Mouse (Mus musculus): ENCODE results near the gene Epn2. TPM values are rescaled to one million over a fixed set of nuclear protein-coding genes. Genes with fewer than 3 reads are reported as not detected.

Epn2 gene
- polyA plus RNA-seq, 1 experiment = 84.5 TPM

DNA sequence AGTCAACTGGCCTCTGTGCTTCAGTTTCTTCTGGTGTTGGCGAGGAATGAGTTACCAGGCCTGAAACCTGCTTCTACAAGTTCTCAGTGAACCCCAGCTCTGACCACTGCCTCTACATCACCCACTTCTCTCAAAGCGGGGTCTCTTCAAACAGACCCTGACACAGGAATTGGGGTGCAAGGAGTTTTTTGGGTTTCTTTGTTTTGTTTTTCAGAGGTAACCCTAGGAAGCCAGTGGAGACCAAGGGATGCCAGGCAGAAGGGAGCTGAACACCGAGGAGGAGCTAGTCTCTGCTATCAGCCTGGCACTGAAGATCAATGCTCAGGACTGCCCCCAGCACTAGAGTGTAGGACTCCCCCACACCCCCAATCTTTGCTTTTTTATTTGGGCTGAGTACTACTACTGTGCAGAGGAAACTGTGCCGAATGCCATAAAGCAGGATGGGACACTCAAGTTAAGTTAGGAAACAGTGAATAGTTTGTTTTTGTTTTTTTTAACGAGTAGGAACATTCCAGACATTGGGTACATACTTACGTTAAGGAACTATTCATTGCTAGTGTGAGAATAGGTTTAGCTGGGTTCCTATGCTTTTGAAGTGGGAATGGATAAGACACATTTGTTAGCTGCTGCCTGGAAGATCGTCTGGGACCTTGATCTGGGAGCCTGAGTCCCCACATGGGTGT, 37.9 kb upstream of the Epn2 start:
- TF ChIP-seq CTCF (IDR thresholded peaks at IDR 0.05; ENCODE audit: insufficient read depth, low read length) (no peak), POLR2A (IDR thresholded peaks at IDR 0.05; ENCODE audit: borderline replicate concordance, extremely low read depth, low read depth, low read length) (peak; percentile 16; the same call in 1 of the 2 replicates)
- Histone ChIP-seq H3K4me3 (replicated peaks; ENCODE audit: extremely low read depth, low read depth, low read length) (peak overlapping the region; percentile 26), H3K4me1 (ENCODE audit: control insufficient read depth, insufficient read depth, low read length) (peaks cover 18% of the 10 kb centered on the region)
- DNase-seq = no peak
- 56% methylated on average over 7 of the region's 7 CpGs for WGBS

DNA sequence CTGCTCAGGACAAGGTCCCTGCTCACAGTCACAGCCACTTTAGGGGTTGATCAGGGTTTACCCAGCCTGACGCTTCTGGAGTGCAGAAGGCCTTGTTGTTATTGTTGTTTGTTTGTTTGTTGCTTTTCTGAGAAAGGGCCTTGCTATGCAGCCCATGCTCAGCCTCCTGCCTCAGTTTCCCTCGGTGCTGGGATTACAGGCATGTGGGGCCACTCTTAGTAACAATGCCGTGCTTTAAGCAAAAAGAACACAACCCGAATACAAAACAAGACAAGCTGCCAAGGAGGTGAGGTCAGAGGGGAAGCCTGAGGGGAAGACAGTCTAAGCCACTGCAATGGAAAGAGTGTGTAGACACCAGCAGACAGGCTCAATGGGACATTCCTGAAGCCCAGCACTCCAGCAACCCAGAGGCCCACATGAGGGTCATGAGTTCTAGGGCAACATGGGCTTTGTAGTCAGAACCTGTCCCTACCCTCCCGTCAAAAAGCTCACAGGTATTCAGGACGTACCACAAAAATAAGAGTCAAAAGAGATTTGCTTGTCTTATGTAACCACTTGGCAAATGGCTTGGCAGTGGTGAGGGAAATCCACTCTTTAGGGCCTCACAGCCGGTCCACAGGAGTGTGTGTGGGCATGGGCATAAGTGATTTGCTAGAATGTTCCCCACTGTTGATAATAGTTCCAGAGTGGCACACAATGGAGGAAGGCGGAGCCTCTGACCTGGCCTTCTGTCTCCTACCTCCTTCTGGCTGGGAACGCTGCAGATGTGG, 37.2 kb upstream of the Epn2 start:
- WGBS = 46% methylated on average over 9 of the region's 9 CpGs
- TF ChIP-seq CTCF (IDR thresholded peaks at IDR 0.05; ENCODE audit: insufficient read depth, low read length) (no peak), POLR2A (IDR thresholded peaks at IDR 0.05; ENCODE audit: borderline replicate concordance, extremely low read depth, low read depth, low read length) (peak; percentile 27; the same call in 1 of the 2 replicates)
- peaks cover 18% of the 10 kb centered on the region for H3K4me1 ChIP-seq (ENCODE audit: control insufficient read depth, insufficient read depth, low read length)
- no peak overlapping the region for H3K4me3 ChIP-seq (replicated peaks; ENCODE audit: extremely low read depth, low read depth, low read length)
- DNase-seq = peak; percentile 49

DNA sequence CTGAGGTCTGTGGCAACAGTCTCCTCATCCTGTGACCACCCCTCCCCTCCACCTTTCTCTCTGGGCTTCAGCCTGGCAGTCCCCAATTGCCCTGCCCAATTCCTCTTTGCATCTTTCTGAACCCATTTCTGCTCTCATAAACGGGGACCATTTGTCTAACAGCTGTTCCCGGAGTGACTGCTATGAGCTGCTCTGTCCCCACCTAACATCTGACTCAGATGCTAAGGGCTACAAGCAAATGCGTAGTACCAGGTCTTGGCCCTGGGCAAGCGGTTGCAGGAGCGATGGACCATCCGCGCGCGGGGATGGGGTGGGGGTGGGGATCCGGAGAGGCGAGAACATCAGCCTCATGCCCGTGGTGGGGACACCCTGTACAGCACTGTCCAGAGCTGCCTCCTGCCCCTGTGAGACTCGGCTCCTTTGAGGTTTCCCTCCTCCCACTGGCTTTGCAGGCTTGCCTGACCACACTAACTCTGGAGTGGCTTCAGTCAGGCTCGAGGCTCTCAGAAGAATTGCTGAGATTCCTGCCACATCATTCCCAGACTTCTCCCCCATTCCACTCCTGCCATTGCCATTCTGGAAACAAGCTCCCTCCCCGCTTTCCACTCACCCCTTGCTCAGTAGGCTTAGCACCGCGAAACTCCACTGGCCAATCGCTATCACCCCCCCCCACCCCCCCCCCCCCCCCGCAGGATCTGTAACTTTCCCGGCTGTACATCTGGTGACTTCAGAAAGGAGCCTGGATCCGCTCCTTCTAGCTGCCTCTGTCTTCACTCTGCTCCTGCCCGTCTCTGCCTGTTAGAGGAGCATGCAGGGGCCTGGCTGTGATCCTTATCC, 36.4 kb upstream of the Epn2 start:
- H3K4me3 ChIP-seq (replicated peaks; ENCODE audit: extremely low read depth, low read depth, low read length) = no peak overlapping the region
- peaks cover 18% of the 10 kb centered on the region for H3K4me1 ChIP-seq (ENCODE audit: control insufficient read depth, insufficient read depth, low read length)
- 27% methylated on average over 21 of the region's 22 CpGs for WGBS
- TF ChIP-seq CTCF (IDR thresholded peaks at IDR 0.05; ENCODE audit: insufficient read depth, low read length) (no peak), POLR2A (IDR thresholded peaks at IDR 0.05; ENCODE audit: borderline replicate concordance, extremely low read depth, low read depth, low read length) (peak; percentile 61; the same call in 1 of the 2 replicates)
- DNase-seq = peak; percentile 64

DNA sequence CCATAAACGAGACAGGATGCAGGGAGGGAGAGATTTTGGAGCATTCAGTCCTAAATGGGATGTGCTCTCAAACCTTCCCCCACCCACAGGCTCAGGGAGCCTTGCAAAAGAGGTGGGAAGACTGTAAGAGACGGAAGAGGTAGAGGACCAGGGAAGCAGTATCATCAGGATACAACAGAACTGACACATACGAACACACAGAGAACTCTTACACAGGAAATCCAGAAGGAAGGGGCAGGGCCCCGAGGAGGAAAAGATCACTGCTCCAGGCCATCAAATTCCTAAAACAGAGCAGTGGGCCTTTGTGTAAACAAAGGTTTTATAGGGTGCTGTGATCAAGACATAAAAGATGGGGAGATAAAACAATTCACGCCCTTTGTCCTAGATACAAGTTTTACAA, 34.9 kb upstream of the Epn2 start:
- Histone ChIP-seq H3K4me3 (replicated peaks; ENCODE audit: extremely low read depth, low read depth, low read length) (no peak overlapping the region), H3K4me1 (ENCODE audit: control insufficient read depth, insufficient read depth, low read length) (peaks cover 18% of the 10 kb centered on the region)
- TF ChIP-seq POLR2A (IDR thresholded peaks at IDR 0.05; ENCODE audit: borderline replicate concordance, extremely low read depth, low read depth, low read length) = no peak
- TF ChIP-seq CTCF (IDR thresholded peaks at IDR 0.05; ENCODE audit: insufficient read depth, low read length) = no peak
- DNase-seq = no peak
- 40% methylated on average over 5 of the region's 5 CpGs for WGBS

DNA sequence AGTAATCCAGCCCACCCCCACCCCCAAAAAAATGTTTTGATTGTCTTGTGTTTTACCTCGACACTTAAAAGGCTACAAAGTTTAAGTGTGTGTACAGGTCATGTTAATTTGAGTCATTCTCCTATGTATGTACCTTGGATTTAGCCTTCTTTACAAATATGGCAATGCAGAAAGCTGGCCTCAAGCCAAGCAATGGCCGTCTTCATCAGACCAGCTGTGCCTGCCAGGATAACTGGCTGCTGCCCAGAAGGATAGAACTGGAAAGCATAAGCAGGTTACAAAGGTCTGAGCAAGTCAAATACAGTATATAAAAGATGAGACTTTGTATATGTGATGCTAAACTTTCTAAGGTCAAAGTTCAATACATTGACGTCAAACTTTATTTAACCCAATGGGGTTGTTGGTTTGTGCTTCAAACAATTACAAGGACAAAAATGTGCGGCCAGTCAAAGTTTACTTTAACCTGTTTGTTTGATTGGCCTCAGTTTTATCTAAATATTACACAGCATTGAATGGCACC, 32.7 kb upstream of the Epn2 start:
- DNase-seq = no peak
- TF ChIP-seq CTCF (IDR thresholded peaks at IDR 0.05; ENCODE audit: insufficient read depth, low read length) (no peak), POLR2A (IDR thresholded peaks at IDR 0.05; ENCODE audit: borderline replicate concordance, extremely low read depth, low read depth, low read length) (no peak)
- no peak overlapping the region for H3K4me3 ChIP-seq (replicated peaks; ENCODE audit: extremely low read depth, low read depth, low read length)
- H3K4me1 ChIP-seq (ENCODE audit: control insufficient read depth, insufficient read depth, low read length) = peaks cover 10% of the 10 kb centered on the region
- 52% methylated on average over 4 of the region's 4 CpGs for WGBS

DNA sequence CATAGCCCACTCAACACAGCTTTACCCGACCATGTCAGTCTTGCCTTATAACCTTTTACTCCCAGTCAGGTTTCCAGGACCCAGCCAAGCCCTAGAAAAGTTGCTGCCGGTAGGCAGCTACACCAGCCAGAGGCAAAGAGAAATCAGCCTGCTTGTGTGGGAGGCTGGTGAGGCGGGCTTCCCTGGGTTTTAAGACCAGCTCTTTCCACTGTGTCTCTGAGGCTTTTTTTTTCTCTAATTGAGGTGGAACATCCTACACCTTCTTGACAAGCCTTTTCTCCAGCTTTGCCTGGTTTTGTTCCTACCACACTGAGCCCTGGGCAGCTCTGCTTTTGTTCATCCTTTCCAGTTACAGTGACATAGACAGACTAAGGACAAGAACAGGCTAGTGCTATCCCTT, 31.7 kb upstream of the Epn2 start:
- H3K4me1 ChIP-seq (ENCODE audit: control insufficient read depth, insufficient read depth, low read length) = peaks cover 8% of the 10 kb centered on the region; the same call in 1 of the 2 replicates
- DNase-seq = no peak
- 78% methylated on average over 3 of the region's 3 CpGs for WGBS
- H3K4me3 ChIP-seq (replicated peaks; ENCODE audit: extremely low read depth, low read depth, low read length) = no peak overlapping the region
- no peak for TF ChIP-seq CTCF (IDR thresholded peaks at IDR 0.05; ENCODE audit: insufficient read depth, low read length)
- TF ChIP-seq POLR2A (IDR thresholded peaks at IDR 0.05; ENCODE audit: borderline replicate concordance, extremely low read depth, low read depth, low read length) = no peak

DNA sequence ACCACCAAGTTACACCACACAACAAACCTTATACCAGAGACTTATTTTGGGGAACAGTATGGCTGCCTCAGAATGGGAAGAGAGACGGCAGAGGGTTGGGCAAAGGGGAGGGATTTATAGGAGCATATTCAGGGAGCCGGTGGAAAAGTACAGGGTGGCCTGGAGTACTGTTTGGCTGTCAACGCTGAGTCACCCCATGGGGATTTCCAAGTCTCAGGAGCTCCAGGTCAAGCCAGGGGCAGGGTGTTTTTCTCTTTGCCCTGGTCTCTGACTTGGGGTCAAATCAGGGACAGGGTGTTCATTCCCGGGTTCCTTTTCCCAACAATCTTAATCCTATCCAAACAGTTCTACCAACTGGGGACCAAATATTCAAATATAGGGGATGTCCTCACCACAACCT, 28.6 kb upstream of the Epn2 start:
- no peak overlapping the region for H3K4me3 ChIP-seq (replicated peaks; ENCODE audit: extremely low read depth, low read depth, low read length)
- TF ChIP-seq CTCF (IDR thresholded peaks at IDR 0.05; ENCODE audit: insufficient read depth, low read length) (no peak), POLR2A (IDR thresholded peaks at IDR 0.05; ENCODE audit: borderline replicate concordance, extremely low read depth, low read depth, low read length) (no peak)
- no peaks in the 10 kb centered on the region for H3K4me1 ChIP-seq (ENCODE audit: control insufficient read depth, insufficient read depth, low read length)
- WGBS = 64% methylated on average over 4 of the region's 4 CpGs
- no peak for DNase-seq

DNA sequence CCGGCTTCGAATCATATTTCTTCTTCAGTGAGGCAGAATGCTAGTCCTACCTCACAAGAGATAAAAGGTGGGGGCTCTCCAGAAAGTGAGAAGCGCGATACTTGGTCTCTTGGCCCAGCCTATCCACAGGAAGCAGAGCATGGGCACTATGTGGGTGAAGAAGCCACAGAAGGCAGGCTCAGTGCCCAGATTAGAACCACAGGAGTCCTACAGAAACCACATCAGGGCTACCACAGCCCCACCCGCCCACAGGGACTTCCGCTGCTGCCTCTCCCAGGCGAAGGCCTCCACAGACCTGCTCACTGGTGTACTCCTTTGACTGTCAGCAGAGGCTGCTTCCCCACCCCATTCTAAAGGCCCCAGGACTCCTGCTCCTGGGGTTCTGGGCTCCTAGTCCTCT, 23.2 kb upstream of the Epn2 start:
- no peak for DNase-seq
- 87% methylated on average over 7 of the region's 7 CpGs for WGBS
- H3K4me3 ChIP-seq (replicated peaks; ENCODE audit: extremely low read depth, low read depth, low read length) = no peak overlapping the region
- no peaks in the 10 kb centered on the region for H3K4me1 ChIP-seq (ENCODE audit: control insufficient read depth, insufficient read depth, low read length)
- no peak for TF ChIP-seq CTCF (IDR thresholded peaks at IDR 0.05; ENCODE audit: insufficient read depth, low read length)
- TF ChIP-seq POLR2A (IDR thresholded peaks at IDR 0.05; ENCODE audit: borderline replicate concordance, extremely low read depth, low read depth, low read length) = no peak

DNA sequence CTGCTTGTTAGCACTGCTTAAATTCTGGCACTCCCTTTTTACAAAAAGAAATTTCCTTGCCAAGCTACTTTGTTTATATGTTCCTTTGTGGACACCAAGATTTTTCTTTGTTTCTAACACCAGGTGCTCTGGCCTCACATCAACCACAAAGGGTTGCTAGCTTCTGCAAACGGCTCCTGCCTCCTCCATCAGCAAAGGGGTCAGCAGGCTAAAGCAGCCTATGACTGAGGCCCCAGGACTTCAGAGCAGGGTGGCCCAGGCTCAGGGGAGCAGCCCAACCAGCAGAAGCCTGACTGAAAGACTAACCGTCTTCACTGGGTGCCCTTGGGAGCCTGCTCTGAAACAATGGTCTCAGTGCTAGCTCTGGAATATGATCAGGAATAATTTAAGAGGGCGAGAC, 22.0 kb upstream of the Epn2 start:
- WGBS = 39% methylated on average over 3 of the region's 3 CpGs
- TF ChIP-seq CTCF (IDR thresholded peaks at IDR 0.05; ENCODE audit: insufficient read depth, low read length) (no peak), POLR2A (IDR thresholded peaks at IDR 0.05; ENCODE audit: borderline replicate concordance, extremely low read depth, low read depth, low read length) (no peak)
- no peak overlapping the region for H3K4me3 ChIP-seq (replicated peaks; ENCODE audit: extremely low read depth, low read depth, low read length)
- DNase-seq = no peak
- no peaks in the 10 kb centered on the region for H3K4me1 ChIP-seq (ENCODE audit: control insufficient read depth, insufficient read depth, low read length)

All from lung, adult 2 months (tissue).